Mouse (Mus musculus): ENCODE data around the gene Pacrg.

Pacrg gene

GRCm38 (mm10) chr17:10493124-10493523, 347.0 kb downstream of the Pacrg start:
- ATAC-seq (ENCODE audit: low TSS enrichment) = peak; percentile 72

GRCm38 (mm10) chr17:10490374-10491169, 349.5 kb downstream of the Pacrg start:
- ATAC-seq (ENCODE audit: low TSS enrichment) = no peak

- ATAC-seq (ENCODE audit: low TSS enrichment) = no peak
Observed at GRCm38 (mm10) chr17:10488873-10489272, 351.2 kb downstream of the Pacrg start.

DNA sequence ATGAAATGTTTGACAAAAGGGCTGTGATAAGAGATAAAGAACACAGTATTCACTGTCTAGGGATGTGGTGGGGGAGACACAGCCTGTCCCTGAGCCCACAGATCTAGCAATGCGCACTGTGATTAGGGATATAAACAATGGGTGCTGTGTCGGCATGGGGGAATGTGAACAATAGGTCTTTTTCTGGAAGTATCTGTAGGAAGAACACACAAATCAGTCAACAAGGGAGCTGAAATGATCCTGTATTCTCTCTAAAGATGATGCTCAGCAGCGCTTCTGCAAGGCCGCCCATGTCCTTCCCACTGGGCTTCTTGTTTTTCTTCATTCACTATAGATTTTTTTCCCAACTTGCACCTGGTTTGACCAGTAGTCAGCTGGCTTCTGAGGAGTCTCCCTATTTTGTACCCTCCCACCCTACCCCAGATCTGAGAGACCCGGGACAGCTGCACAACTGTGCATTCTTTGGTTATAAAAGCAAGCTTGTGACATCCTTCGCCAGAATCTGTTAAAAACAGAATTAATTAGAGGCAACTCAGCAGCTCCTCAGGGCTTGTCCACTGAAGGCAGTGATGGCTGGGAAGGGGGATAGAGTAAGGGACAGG, 356.1 kb downstream of the Pacrg start:
- peak; percentile 50; the same call in 1 of the 2 replicates for ATAC-seq (ENCODE audit: low TSS enrichment)

DNA sequence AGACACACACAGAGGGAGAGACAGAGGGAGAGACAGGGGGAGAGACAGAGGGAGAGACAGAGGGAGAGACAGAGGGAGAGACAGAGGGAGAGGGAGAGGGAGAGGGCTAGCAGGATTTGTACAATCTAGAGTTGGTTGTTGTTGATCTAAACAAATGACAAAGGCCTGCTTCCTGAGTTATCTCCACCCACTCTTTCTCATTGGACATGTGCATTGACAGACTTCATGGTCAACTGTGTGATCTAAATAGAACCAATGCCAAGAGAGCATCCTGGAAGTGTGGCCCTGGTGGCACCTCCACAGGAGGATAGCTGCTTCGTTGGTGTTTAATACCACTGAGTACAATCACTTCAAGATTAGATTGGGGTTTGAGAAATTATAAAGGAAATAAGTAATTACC, 359.0 kb downstream of the Pacrg start:
- ATAC-seq (ENCODE audit: low TSS enrichment) = no peak

- ATAC-seq (ENCODE audit: low TSS enrichment) = no peak
Observed at GRCm38 (mm10) chr17:10479020-10479707, 360.9 kb downstream of the Pacrg start.

DNA sequence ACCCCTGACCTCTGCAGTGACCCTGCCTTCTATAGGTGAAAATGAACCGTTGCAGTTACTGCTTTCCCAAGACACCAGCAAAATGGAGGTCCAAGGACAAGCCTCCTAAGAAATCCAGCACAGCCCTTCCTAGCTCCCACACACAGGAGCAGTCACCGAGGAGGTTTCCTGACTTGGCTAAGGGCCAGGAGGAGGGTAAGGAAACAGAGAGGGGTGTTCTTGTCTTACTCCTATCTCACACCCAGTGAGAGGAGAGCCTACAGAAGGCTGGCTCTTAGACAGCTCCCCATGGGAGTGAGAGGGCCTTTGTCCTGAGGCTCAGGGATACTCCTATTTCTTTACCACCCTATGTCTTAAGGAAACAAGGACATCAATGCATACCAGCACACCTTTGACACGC, 361.7 kb downstream of the Pacrg start:
- no peak for ATAC-seq (ENCODE audit: low TSS enrichment)

DNA sequence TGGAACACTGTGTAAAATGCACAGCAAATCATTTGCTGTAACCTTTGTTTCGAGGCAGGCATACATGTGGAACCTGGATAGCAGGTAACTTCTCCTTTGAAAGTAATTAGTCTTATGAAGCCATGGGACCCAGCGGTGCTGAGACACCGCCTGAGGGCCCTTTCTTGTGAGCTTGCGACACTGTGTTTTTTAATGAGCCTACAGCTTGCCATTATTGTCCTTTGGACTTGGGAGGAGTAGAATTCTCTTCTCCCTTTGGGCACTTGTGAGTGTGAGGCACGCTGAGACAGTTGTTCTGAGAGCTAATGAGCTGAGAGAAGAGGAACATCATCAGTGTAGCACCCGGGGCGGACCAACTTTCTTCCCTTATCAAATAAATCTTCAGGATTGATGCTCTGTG, 363.3 kb downstream of the Pacrg start:
- ATAC-seq (ENCODE audit: low TSS enrichment) = no peak

GRCm38 (mm10) chr17:10474972-10475371, 365.1 kb downstream of the Pacrg start:
- no peak for ATAC-seq (ENCODE audit: low TSS enrichment)

DNA sequence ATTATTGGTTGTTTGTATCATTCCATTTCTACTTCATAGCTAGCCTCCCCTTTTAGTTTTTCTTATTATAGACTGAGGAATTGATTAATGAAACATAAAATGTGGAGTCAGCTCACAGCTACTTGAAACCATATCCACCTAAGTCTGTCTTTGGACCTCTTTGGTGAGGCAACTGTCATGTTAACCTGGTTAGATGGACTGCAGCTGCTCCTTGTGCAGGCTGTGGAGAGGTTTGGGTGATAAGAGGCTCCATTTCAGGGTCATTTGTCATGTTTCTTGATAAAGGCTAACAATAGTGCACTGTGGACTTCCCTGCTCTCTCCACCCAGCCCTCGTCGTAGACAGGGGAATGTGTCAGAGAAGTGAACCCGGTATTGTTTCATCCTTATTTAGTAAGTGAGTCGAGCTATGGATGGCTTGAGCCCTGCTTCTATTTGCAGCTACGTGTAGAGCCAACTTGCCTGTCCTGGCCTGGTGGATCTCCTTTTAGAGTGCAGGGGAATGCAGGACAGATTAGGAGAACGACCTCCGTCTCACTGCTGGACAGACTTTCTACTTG, 366.2 kb downstream of the Pacrg start:
- ATAC-seq (ENCODE audit: low TSS enrichment) = no peak

GRCm38 (mm10) chr17:10473175-10473574, 366.9 kb downstream of the Pacrg start:
- no peak for ATAC-seq (ENCODE audit: low TSS enrichment)

- ATAC-seq (ENCODE audit: low TSS enrichment) = no peak
Observed at GRCm38 (mm10) chr17:10469874-10470568, 370.1 kb downstream of the Pacrg start.

- ATAC-seq (ENCODE audit: low TSS enrichment) = no peak
Observed at GRCm38 (mm10) chr17:10467102-10467501, 373.0 kb downstream of the Pacrg start.

- ATAC-seq (ENCODE audit: low TSS enrichment) = no peak
Observed at GRCm38 (mm10) chr17:10465467-10465866, 374.6 kb downstream of the Pacrg start.

GRCm38 (mm10) chr17:10464700-10465099, 375.4 kb downstream of the Pacrg start:
- no peak for ATAC-seq (ENCODE audit: low TSS enrichment)

DNA sequence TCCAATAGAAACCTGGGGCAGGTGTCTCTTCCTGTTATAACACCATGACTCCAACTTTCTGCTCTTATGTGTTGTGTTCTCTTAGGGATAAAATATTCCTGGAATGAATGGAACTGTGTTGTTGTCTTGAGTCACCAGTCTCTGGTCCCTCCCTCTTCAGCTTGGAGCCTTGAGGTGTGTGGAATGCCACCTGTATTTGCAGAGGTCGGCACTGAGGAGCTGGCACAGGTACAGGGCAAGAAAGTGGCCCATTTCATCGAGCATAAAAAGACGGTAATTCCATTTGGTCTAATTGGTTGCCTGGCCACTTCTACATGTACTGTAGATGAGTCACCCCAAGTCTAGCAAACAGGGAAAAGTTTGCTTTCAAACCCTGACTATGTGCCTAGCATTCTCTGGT, 376.5 kb downstream of the Pacrg start:
- ATAC-seq (ENCODE audit: low TSS enrichment) = no peak

DNA sequence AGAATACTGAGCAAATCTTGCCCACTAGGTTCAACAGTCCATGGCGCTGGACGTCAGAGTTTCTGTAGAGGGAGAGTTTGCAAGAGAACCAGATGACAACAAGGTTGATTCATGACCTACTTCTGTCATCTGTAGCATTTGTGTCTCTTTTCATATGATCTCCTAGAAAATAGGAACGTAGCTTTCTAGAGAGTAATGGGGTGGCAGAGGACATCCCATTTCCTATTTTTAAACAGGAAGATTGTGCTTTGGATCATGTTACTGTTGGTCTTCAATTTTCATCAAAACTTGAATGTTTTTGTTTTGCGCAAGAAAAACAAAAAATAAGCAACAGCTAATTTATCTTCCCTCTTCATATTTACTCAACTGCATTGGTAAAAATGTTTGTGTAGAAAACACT, 379.2 kb downstream of the Pacrg start:
- no peak for ATAC-seq (ENCODE audit: low TSS enrichment)

DNA sequence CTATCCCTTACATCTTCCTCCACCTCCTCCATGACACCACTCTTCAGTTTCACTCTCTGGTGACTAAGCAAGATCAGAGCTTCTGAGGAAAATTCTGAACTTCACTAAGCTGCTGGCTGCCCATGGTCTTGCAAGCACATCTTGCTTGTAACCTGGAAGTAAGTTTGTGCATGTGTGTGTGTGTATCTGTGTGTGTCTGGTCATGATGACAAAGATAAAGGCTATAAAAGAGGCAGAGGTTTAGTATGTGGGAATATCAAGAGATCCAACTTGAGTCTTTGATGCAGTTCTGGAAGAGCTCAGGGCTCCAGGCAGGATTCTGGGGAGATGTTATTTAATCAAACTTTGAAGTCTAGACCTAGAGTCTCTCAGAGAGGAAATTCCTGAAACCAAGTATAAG, 381.4 kb downstream of the Pacrg start:
- no peak for ATAC-seq (ENCODE audit: low TSS enrichment)

DNA sequence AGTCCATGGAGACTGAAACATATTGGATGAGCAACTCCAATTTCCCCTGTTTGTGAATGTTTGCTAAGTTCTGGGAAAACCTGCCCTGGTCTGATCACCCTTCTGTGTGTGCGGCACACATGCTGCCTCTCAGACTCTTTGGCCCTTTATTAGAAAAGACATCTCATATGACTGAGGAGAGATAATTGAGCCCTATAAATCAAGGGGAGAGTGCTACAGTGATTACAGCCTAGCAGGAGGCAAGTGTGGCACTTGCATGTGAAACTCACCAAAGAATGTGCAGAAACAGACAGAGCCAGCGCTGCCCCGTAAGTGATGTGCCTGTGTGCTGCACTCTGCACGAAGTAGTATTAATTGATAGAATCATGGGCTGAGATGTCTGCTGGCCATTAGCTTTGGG, 383.7 kb downstream of the Pacrg start:
- no peak for ATAC-seq (ENCODE audit: low TSS enrichment)

GRCm38 (mm10) chr17:10455961-10456360, 384.1 kb downstream of the Pacrg start:
- ATAC-seq (ENCODE audit: low TSS enrichment) = no peak

DNA sequence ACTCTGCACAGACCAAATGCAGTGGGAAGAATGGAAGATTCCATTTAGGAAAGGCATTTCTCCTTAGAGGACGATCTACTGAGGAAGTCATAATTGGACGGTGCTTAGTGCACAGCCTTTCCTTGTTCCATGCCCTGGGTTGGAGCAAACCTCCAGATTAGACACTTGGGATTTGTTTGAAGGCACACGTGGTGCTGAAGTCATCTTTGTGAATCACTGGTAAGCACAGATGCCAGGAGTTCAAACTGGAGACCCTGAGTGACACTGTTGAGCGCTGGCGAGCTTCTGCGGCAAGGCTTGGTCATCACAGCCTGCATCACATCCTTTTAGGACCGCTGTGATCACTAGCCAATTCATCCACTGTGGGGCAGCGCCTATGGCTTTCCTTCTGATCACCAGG, 385.7 kb downstream of the Pacrg start:
- ATAC-seq (ENCODE audit: low TSS enrichment) = peak; percentile 44; the same call in 1 of the 2 replicates

DNA sequence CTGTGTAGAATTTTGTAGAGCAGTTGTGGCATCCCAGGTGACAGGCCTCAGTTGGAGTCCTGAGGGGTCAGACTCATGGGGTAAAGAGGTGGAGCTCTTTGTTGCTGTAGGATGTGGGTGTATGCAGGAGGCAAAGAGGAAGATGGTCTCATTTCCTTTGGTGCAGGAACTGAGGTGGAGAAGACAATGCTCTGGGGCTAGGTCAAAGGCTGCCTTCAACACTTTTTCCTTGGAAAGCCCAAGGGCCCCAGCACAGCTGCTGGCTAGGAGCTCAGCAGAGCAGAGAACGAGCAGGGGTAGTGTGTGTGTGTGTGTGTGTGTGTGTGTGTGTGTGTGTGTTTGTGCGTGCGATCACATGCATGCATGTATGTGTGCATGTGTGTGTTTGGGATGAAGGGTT, 387.3 kb downstream of the Pacrg start:
- no peak for ATAC-seq (ENCODE audit: low TSS enrichment)
